Mouse (Mus musculus): ENCODE measurements around the gene Cd3g. TPM values are rescaled to one million over a fixed set of nuclear protein-coding genes. Genes with fewer than 3 reads are reported as not detected.

Cd3g gene
- polyA plus RNA-seq, 1 experiment from 2014 or later, result 0.63 TPM

DNA sequence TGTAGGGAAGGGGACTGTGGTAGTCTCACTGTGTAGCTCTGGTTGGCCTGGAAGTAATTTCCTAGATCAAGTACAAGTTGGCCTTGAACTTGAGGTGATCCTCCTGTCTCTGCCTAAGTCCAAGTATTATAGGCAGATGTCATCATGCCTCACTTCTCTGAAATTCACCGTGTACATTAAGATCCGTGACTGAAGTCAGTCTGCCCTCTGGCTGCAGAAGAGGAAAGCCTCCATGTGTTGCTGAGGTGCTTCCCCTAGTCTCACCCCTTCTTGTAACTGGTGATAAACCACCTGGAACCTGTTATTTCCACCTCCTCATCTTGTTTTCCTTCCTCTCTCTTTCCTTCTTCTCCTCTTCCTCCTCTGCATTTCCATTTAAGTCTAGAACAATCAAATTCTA lies 34.6 kb upstream of the Cd3g start:
- DNase-seq (ENCODE audit: low spot score), result no peak
- TF ChIP-seq EP300 (IDR thresholded peaks at IDR 0.05) (no peak), CTCF (IDR thresholded peaks at IDR 0.05) (no peak)
- H3K27me3 ChIP-seq (replicated peaks; ENCODE audit: insufficient read depth, low read length), result no peaks in the 10 kb centered on the region
- WGBS, result 32% methylated on average over 2 of the region's 2 CpGs
- no peak for ATAC-seq
- no peaks in the 10 kb centered on the region for H3K4me1 ChIP-seq (ENCODE audit: insufficient read depth, low read depth, low read length)
- H3K36me3 ChIP-seq (ENCODE audit: insufficient read depth, low read length), result no peaks in the 10 kb centered on the region
- H3K4me2 ChIP-seq (replicated peaks; ENCODE audit: low read depth, low read length), result no peak overlapping the region
- H3K27ac ChIP-seq (ENCODE audit: low read length), result no peak overlapping the region
- no peak overlapping the region for H3K4me3 ChIP-seq (ENCODE audit: low read depth, low read length)
- no peak overlapping the region for H3K9ac ChIP-seq (replicated peaks; ENCODE audit: low read depth)
- no peaks in the 10 kb centered on the region for H3K9me3 ChIP-seq (ENCODE audit: low read length)

DNA sequence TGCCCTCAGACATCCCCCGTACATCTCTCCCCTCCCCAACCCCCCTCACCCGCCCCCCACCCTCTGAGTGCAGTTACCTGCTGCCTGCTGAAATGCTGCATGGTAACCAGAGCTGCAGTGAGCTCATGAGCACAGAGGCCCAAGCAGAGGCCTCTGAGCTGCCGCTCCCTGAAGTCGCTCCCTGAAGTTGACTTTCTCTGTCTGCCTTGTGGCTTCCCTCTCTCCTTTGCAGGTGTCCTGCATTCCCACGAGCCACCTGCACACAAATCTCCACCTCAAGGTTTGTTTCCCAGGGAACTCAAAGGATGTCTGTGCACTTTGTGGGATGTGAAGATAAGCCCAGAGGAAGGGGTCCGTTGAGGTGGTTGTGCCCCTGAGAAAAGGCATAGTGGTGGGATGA lies 31.1 kb upstream of the Cd3g start:
- no peak for ATAC-seq
- H3K4me2 ChIP-seq (replicated peaks; ENCODE audit: low read depth, low read length), result no peak overlapping the region
- no peak overlapping the region for H3K9ac ChIP-seq (replicated peaks; ENCODE audit: low read depth)
- no peaks in the 10 kb centered on the region for H3K36me3 ChIP-seq (ENCODE audit: insufficient read depth, low read length)
- WGBS, result 34% methylated on average over 6 of the region's 6 CpGs
- no peak overlapping the region for H3K4me3 ChIP-seq (ENCODE audit: low read depth, low read length)
- DNase-seq (ENCODE audit: low spot score), result no peak
- no peaks in the 10 kb centered on the region for H3K27me3 ChIP-seq (replicated peaks; ENCODE audit: insufficient read depth, low read length)
- H3K4me1 ChIP-seq (ENCODE audit: insufficient read depth, low read depth, low read length), result no peaks in the 10 kb centered on the region
- H3K27ac ChIP-seq (ENCODE audit: low read length), result no peak overlapping the region
- TF ChIP-seq EP300 (IDR thresholded peaks at IDR 0.05) (no peak), CTCF (IDR thresholded peaks at IDR 0.05) (no peak)
- H3K9me3 ChIP-seq (ENCODE audit: low read length), result no peaks in the 10 kb centered on the region

DNA sequence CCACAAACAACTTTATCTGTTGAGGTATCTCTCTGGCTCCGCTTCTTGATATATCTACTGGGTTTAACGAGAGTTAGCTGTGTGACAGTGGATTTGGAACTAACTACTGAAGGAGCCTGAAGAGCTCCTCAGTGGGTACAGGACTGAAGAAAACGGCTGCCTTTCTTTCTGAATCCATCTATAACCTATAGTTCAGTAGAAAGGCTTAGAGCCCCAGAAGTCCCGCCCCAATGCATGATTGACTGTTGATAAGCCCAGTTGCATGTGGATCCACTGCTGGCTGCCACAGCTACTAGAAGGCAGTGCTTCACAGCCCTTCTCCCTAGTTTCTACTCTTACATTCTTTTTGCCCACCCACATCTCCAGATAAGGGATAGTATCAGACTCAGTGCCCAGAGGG lies 30.2 kb upstream of the Cd3g start:
- Histone ChIP-seq H3K4me1 (ENCODE audit: insufficient read depth, low read depth, low read length) (no peaks in the 10 kb centered on the region), H3K27ac (ENCODE audit: low read length) (no peak overlapping the region), H3K4me2 (replicated peaks; ENCODE audit: low read depth, low read length) (no peak overlapping the region), H3K4me3 (ENCODE audit: low read depth, low read length) (no peak overlapping the region), H3K36me3 (ENCODE audit: insufficient read depth, low read length) (no peaks in the 10 kb centered on the region), H3K9me3 (ENCODE audit: low read length) (no peaks in the 10 kb centered on the region), H3K9ac (replicated peaks; ENCODE audit: low read depth) (no peak overlapping the region), H3K27me3 (replicated peaks; ENCODE audit: insufficient read depth, low read length) (no peaks in the 10 kb centered on the region)
- DNase-seq (ENCODE audit: low spot score) (peak; percentile 11), ATAC-seq (no peak)
- TF ChIP-seq CTCF (IDR thresholded peaks at IDR 0.05) (no peak), EP300 (IDR thresholded peaks at IDR 0.05) (no peak)
- 59% methylated on average over 4 of the region's 4 CpGs for whole genome bisulfite sequencing

- no peak within 1 kb of the TSS for H3K9ac ChIP-seq (replicated peaks; ENCODE audit: low read depth)
- H3K4me2 ChIP-seq (replicated peaks; ENCODE audit: low read depth, low read length), result no peak within 1 kb of the TSS
- H3K4me1 ChIP-seq (ENCODE audit: insufficient read depth, low read depth, low read length), result no peaks in the 10 kb centered on the region
- DNase-seq (ENCODE audit: low spot score), result no peak
- H3K27me3 ChIP-seq (replicated peaks; ENCODE audit: insufficient read depth, low read length), result no peaks in the 10 kb centered on the region
- no peak within 1 kb of the TSS for H3K27ac ChIP-seq (ENCODE audit: low read length)
- H3K9me3 ChIP-seq (ENCODE audit: low read length), result no peaks in the 10 kb centered on the region
- TF ChIP-seq EP300 (IDR thresholded peaks at IDR 0.05) (no peak), CTCF (IDR thresholded peaks at IDR 0.05) (no peak)
- 82% methylated on average over 19 of the region's 19 CpGs for WGBS
- no peak for ATAC-seq
- H3K4me3 ChIP-seq (ENCODE audit: low read depth, low read length), result no peak within 1 kb of the TSS
- no peaks in the 10 kb centered on the region for H3K36me3 ChIP-seq (ENCODE audit: insufficient read depth, low read length)
Measured at GRCm38 (mm10) chr9:45009180-45010078, 29.2 kb upstream of the Cd3g start, which contains the start of gene Cd3e. Gene Cd3e, minus strand, starts transcription at chr9:45009627.

- DNase-seq (ENCODE audit: low spot score), result no peak
- H3K4me2 ChIP-seq (replicated peaks; ENCODE audit: low read depth, low read length), result no peak overlapping the region
- H3K27me3 ChIP-seq (replicated peaks; ENCODE audit: insufficient read depth, low read length), result no peaks in the 10 kb centered on the region
- 82% methylated on average over 4 of the region's 4 CpGs for WGBS
- H3K9me3 ChIP-seq (ENCODE audit: low read length), result no peaks in the 10 kb centered on the region
- TF ChIP-seq EP300 (IDR thresholded peaks at IDR 0.05) (no peak), CTCF (IDR thresholded peaks at IDR 0.05) (no peak)
- no peaks in the 10 kb centered on the region for H3K36me3 ChIP-seq (ENCODE audit: insufficient read depth, low read length)
- H3K9ac ChIP-seq (replicated peaks; ENCODE audit: low read depth), result no peak overlapping the region
- H3K4me1 ChIP-seq (ENCODE audit: insufficient read depth, low read depth, low read length), result no peaks in the 10 kb centered on the region
- no peak overlapping the region for H3K27ac ChIP-seq (ENCODE audit: low read length)
- no peak for ATAC-seq
- no peak overlapping the region for H3K4me3 ChIP-seq (ENCODE audit: low read depth, low read length)
Measured at GRCm38 (mm10) chr9:45008342-45008741, 28.1 kb upstream of the Cd3g start.

- Histone ChIP-seq H3K36me3 (ENCODE audit: insufficient read depth, low read length) (no peaks in the 10 kb centered on the region), H3K9me3 (ENCODE audit: low read length) (no peaks in the 10 kb centered on the region), H3K27ac (ENCODE audit: low read length) (no peak overlapping the region), H3K27me3 (replicated peaks; ENCODE audit: insufficient read depth, low read length) (no peaks in the 10 kb centered on the region), H3K9ac (replicated peaks; ENCODE audit: low read depth) (no peak overlapping the region), H3K4me2 (replicated peaks; ENCODE audit: low read depth, low read length) (no peak overlapping the region), H3K4me1 (ENCODE audit: insufficient read depth, low read depth, low read length) (no peaks in the 10 kb centered on the region), H3K4me3 (ENCODE audit: low read depth, low read length) (no peak overlapping the region)
- no peak for DNase-seq (ENCODE audit: low spot score)
- 58% methylated on average over 12 of the region's 12 CpGs for WGBS
- TF ChIP-seq EP300 (IDR thresholded peaks at IDR 0.05) (no peak), CTCF (IDR thresholded peaks at IDR 0.05) (no peak)
- no peak for ATAC-seq
Measured at GRCm38 (mm10) chr9:45007404-45007803, 27.2 kb upstream of the Cd3g start.

Data from lung, postnatal 0 days (tissue).